Mouse (Mus musculus) liver (tissue): ENCODE data around the gene Ehd1.
A peak's percentile ranks its signal among the peaks of the same experiment; 100 is the strongest.
"Not testable (repeated sequence)": the region's sequence is repeated elsewhere in the genome, so short reads cannot be mapped to it uniquely, and the experiment has no call there.

Experiments
- DNase-seq: peaks from one replicate; pipeline ENCODE4 v3.0.0-alpha.2; 2020; ENCODE audit warnings: mixed read lengths

Ehd1 gene

GRCm38 (mm10) chr19:6304787-6305516, 28.4 kb downstream of the Ehd1 start:
- DNase-seq, result peak; percentile 94

DNA sequence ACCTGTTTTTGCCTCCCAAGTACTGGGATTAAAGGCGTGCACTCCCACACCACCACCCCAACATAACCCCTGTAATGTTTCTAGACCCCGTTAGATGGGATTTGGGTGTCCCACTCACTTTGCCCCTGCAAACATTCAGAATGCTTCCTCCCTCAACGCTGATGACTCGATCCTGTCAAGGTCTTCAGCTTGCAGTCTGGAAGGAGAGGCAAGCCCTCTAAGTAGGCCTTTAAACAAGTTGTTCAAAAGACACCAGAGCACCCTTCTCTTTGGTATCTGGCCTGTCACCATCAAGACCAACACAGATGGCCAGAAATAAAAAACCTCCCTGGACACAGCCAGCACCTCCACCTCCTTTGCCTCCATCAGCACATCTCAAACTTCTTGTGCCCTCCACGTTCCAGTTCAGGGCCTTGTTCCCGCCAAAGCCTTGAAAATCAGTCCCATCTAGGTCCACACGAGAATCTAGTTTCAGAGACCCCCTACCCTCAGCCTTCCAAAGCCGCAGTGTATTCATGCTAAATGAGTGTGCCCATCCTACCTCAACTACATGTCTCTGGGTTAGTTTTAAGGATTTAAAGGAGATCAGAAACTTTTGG, 29.1 kb downstream of the Ehd1 start:
- DNase-seq, result no peak

GRCm38 (mm10) chr19:6306137-6306551, 29.6 kb downstream of the Ehd1 start, which contains the start of gene Cdc42bpg:
Gene Cdc42bpg, plus strand, starts transcription at chr19:6306456.
- DNase-seq, result peak; percentile 94

DNA sequence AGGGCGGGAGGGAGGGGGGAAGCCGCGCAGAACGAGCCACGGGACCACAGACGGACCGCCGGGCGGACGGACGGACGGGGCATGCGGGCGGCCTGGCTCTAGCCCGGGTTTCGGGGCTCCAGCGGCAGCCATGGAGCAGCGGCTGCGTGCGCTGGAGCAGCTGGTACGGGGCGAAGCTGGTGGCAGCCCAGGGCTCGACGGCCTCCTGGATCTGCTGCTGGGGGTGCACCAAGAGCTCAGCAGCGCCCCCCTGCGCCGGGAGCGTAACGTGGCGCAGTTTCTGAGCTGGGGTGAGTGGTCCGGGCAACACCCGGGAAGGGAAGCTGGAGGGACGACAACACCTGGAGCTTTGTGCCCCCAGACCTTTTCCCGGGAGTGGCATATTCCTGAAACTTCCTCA, 30.1 kb downstream of the Ehd1 start:
- DNase-seq, result peak; percentile 84

DNA sequence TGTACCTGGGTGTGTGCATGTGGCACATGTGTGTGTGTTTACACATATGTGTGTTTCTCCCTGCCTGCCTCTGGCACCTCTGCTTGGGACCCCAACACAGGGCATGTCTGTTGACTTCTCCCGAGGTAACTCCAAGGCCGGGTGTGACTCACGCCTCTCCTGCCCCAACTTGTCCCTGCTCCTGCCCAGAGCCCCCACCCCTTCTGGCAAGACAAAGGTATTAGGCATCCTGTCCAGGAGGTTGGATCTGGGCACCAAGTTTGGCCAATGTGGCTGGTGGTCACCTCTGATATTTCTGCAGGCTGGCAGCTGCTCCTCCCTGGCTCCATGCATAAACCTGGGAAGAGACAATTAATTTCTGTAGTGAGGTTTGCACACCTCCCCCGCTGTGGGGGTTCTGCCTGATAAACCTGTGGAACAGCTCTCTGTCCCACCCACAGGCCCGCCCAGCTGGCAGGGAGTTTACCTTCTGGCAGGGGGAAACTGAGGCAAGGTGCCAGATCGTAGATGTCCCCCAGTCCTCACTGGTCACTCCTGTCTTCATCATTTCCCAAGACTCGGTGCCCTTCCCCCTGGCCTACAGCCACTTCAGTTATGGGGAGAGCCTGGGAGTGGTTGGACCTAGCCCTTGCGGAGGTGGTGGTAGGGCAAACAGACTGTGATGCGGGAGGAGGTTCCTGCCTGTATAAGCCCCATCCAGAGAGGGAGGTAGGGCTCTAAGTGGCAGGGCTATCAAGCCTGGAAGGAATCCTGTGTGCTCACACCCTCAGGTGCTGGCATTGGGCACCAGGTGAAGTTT, 31.4 kb downstream of the Ehd1 start:
- no peak for DNase-seq

- no peak for DNase-seq
Measured at GRCm38 (mm10) chr19:6310181-6310580, 33.7 kb downstream of the Ehd1 start.

- not testable (repeated sequence) for DNase-seq
Measured at GRCm38 (mm10) chr19:6311783-6312182, 35.3 kb downstream of the Ehd1 start.

- no peak for DNase-seq
Measured at GRCm38 (mm10) chr19:6313796-6314195, 37.3 kb downstream of the Ehd1 start.

- no peak for DNase-seq
Measured at GRCm38 (mm10) chr19:6314513-6314912, 38.0 kb downstream of the Ehd1 start.

DNA sequence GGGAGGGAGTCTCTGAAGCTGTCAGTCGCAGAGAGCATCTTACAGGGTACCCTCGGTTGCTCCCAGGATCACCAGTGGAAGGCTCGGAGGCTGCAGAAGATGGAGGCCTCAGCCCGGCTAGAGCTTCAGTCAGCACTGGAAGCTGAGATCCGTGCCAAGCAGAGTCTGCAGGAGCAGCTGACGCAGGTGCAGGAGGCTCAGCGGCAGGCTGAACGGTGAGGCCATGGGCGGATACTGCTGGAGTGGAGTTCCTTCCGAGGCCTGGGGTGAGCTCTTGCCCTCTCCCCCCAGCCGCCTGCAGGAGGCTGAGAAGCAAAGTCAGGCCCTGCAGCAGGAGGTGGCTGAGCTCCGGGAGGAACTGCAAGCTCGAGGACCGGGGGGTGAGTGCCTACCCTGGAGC, 39.0 kb downstream of the Ehd1 start:
- DNase-seq, result no peak

DNA sequence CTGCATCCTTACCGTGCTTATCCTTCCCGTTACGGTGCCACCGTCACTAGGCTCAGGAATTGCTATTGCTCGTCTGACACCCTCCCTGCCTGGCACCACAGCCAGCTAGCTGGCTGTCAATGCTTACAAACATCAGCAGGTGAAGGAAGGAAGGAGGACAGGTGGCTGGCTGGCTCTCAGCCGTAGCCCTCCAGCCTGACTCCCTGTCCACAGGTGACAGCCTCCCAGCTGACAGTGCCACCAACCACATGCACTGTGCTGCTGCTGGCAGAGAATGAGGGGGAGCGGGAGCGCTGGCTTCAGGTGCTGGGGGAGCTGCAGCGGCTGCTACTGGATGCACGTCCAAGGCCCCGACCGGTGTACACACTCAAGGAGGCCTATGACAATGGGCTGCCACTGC, 41.6 kb downstream of the Ehd1 start:
- no peak for DNase-seq

DNA sequence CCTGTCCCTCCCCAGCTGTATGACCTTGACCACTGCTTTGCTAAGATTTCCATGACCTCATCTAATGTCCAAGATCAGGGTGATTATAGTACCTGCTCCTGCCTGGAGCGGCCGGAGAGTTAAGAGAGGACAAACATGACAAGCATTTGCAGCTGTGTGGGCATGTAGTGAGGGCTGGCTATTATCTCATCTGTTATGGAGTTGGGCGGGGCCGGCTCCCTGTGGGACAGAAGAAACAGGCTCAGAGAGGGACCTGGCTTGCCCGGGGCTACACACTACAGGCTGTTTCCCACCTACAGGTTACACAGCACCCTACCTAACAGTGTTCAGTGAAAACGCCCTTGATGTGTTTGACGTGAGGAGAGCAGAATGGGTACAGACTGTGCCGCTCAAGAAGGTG, 44.8 kb downstream of the Ehd1 start:
- DNase-seq, result no peak

- DNase-seq, result no peak
Measured at GRCm38 (mm10) chr19:6321786-6322621, 45.5 kb downstream of the Ehd1 start.

- no peak for DNase-seq
Measured at GRCm38 (mm10) chr19:6324751-6325150, 48.2 kb downstream of the Ehd1 start.

- DNase-seq, result no peak
Measured at GRCm38 (mm10) chr19:6331178-6331577, 54.7 kb downstream of the Ehd1 start.

DNA sequence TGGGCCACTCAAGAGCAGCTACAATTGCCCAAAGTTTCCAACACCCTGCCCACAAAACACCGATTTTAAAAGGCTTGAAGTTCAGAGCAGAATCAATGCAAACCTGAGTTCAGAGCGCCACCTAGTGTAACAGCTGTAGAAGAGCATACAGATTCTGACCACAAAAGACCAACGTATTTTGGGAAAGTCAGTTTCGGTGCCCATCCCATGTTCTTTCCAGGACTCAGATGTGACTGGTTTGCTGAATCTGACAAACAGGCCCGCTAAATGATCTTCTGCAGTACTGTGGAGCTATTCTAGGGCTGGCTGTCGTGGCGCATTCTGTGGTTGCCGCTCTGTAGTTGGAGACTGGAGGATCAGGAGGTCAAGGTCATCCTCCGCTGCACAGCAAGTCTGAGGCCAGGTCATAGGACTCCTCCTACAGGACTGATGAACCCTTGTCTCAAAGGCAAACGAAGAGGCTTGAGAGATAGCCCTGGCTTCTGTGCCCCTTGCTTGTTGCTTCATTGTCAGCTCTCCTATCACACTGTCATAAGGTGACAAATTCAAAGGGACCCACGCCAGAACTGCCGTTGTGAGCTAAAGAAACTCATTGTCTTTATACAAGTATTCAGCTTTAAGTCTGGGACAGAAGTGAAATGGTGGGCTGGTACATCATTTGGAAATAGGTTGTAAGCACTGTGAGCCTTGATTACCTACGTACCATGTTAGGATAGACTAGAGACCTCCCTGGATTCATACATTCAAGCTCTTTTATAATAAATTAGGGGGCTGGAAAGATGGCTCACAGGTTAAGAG, 55.4 kb downstream of the Ehd1 start:
- DNase-seq, result peak; percentile 62

DNA sequence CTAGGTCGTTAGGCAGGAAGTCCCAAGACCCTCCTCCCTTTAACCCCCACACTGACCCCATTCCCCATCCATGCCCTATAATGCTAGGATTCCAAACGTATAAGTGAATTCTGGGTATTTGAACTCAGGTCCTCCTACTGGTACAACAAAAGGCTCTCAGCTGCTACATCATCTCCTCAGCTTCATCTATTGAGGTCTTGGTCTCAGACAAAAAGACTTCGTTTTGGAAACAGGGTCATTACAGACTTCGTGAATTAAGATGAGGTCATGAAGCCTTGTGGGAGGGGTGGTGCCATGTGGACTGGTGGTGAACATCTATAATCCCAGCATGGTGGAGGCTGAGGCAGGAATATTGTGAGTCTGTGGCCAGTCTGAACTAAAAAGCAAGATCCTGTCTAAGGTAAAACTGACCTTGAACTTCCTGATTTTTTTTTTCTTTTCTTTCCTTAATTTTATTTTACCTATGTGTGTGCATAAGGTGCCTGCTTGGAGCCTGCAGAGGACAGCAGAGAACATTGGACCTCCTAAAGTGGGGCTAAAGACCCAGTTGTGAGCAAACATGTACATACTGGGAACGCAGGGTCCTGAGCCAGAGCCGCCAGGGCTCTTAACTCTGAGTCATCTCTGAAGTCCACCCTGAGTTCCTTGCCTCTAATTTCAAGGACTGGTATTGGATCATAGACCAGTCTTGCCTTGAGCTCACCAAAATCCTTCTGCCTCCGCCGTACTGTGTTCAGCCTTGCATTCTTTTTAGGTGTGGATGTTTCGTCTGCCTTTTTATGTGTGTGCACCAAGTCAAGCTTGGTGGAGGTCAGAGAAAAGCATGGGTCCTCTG, 57.5 kb downstream of the Ehd1 start:
- DNase-seq, result no peak

GRCm38 (mm10) chr19:6334673-6335457, 58.3 kb downstream of the Ehd1 start, which contains the start of gene Men1:
Gene Men1, plus strand, starts transcription at chr19:6334979.
- DNase-seq, result peak; percentile 92

DNA sequence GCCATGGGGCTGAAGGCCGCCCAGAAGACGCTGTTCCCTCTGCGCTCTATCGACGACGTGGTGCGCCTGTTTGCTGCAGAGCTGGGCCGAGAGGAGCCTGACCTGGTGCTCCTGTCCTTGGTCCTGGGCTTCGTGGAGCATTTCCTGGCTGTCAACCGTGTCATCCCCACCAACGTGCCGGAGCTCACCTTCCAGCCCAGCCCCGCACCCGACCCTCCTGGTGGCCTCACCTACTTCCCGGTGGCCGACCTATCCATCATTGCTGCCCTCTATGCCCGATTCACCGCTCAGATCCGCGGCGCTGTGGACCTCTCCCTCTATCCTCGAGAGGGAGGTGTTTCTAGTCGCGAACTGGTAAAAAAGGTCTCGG, 58.9 kb downstream of the Ehd1 start:
- DNase-seq, result peak; percentile 50

DNA sequence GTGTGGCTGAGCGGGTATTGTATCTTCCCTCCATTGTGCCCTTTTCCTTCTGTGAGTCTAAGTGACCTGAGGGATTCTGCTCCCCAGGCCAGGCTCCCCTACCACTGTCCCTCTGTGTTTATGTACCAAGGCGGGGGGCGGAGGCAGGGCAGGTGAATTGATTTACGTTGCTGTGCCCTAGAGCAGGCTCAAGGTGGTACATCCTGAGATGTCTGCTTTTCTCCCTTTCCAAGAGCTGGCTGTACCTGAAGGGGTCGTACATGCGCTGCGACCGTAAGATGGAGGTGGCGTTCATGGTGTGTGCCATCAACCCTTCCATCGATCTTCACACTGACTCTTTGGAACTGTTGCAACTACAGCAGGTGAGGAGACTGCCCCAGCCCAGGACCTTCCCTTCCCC, 60.4 kb downstream of the Ehd1 start:
- no peak for DNase-seq
